8 mouse cellular contexts compared by ENCODE assay signal in the genomic region with DNA sequence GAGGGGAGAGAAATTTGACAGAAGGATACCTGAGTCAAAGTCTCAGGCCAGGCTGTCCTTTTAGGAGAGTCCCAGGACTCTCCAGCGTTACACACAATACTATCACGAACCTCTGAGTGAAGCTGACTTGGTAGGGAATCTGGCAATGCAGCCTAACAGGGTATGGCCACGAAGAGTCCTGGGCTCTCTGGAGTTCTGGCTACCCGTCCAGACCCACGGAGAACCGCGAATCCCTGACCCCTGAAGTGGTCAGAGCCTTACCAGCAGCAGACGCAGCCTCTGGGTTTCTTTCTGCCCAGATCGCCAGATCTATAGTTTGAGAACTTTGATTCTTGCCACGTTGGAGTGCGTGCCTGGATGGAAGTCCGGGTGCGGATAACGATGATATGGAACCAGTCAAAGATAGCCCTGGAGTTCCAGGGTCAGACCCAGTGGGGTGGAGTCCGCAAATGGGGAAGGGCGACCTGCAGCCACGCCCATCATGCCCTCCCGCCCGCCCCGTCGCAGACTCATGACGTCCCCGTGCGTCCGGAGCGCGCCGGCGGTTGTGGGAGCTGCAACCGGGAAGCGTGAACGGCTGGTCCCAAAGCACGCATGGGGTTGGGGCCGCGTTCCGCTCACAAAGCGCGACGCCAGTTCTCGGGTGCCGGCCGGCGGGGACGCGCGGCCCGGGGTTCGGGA. TPM values are rescaled to one million over a fixed set of nuclear protein-coding genes. Genes with fewer than 3 reads are reported as not detected.
DNase-seq lines count a peak whose midpoint lies in the region; ATAC-seq and TF ChIP-seq lines count a peak whose summit lies in the region.

A gene (minus strand): TSS at position 511 of the 681 bp plus-strand sequence.
A gene (plus strand): TSS at position 514 of the 681 bp plus-strand sequence.

- peaks cover 47% of the 10 kb centered on the region for H3K36me3 ChIP-seq in limb, embryonic 15.5 days
- H3K36me3 ChIP-seq in midbrain, postnatal 0 days (ENCODE audit: insufficient read depth, low read length): peaks cover 14% of the 10 kb centered on the region

- H3K27ac ChIP-seq in bone marrow, adult 2 months (ENCODE audit: control insufficient read depth, insufficient read depth, low read depth, low read length, poor library complexity): peak within 1 kb of the TSS; percentile 72
- no peak within 1 kb of the TSS for H3K27ac ChIP-seq in embryonic fibroblast, embryonic 13.5 days (ENCODE audit: insufficient read depth, low read length)
- H3K27ac ChIP-seq in limb, embryonic 15.5 days: peak within 1 kb of the TSS; percentile 65
- H3K27ac ChIP-seq in midbrain, postnatal 0 days (ENCODE audit: low read depth, low read length): no peak within 1 kb of the TSS

- H3K4me2 ChIP-seq in limb, embryonic 15.5 days: peak within 1 kb of the TSS; percentile 90
- peak within 1 kb of the TSS; percentile 98 for H3K4me2 ChIP-seq in midbrain, postnatal 0 days (ENCODE audit: low read depth, low read length, poor library complexity, severe bottlenecking)

- no peaks in the 10 kb centered on the region for H3K27me3 ChIP-seq in limb, embryonic 15.5 days
- H3K27me3 ChIP-seq in midbrain, postnatal 0 days (ENCODE audit: insufficient read depth, low read length): no peaks in the 10 kb centered on the region

- TF ChIP-seq CTCF in bone marrow, adult 2 months (IDR thresholded peaks at IDR 0.05; ENCODE audit: control insufficient read depth, insufficient read depth, low read length): no peak
- TF ChIP-seq CTCF in embryonic fibroblast, embryonic 13.5 days (IDR thresholded peaks at IDR 0.05; ENCODE audit: borderline replicate concordance, insufficient read depth, low read length): no peak
- TF ChIP-seq CTCF in midbrain, postnatal 0 days (IDR thresholded peaks at IDR 0.05): no peak

- DNase-seq in A20 (ENCODE audit: low read depth, low spot score): peak; percentile 92
- peak; percentile 88 to 91 for DNase-seq in heart, adult 9 months (ENCODE audit: low spot score in 2 of 2)
- peak; percentile 91 for DNase-seq in kidney, adult 9 months
- DNase-seq in midbrain, postnatal 0 days (ENCODE audit: low spot score): peak; percentile 81
- peak; percentile 81 to 89 for DNase-seq in spleen, postnatal 10 days (ENCODE audit: low spot score in 2 of 2)

- 2% methylated on average over 48 of the region's 48 CpGs for WGBS in bone marrow, adult 2 months
- WGBS in limb, embryonic 15.5 days: 1% methylated on average over 48 of the region's 48 CpGs
- WGBS in midbrain, postnatal 0 days: 3% methylated on average over 36 of the region's 48 CpGs

- TF ChIP-seq POLR2A in bone marrow, adult 2 months (IDR thresholded peaks at IDR 0.05; ENCODE audit: borderline replicate concordance, control insufficient read depth, low read depth, low read length): no peak; the same call in 1 of the 2 replicates
- TF ChIP-seq POLR2A in embryonic fibroblast, embryonic 13.5 days (IDR thresholded peaks at IDR 0.05; ENCODE audit: low read depth, low read length): peak; percentile 93

- peak within 1 kb of the TSS; percentile 91 for H3K4me3 ChIP-seq in bone marrow, adult 2 months (replicated peaks; ENCODE audit: control insufficient read depth, low read depth, low read length)
- peak within 1 kb of the TSS; percentile 76 for H3K4me3 ChIP-seq in embryonic fibroblast, embryonic 13.5 days (ENCODE audit: insufficient read depth, low read length)
- H3K4me3 ChIP-seq in limb, embryonic 15.5 days: peak within 1 kb of the TSS; percentile 89
- peak within 1 kb of the TSS; percentile 83 for H3K4me3 ChIP-seq in midbrain, postnatal 0 days (ENCODE audit: low read depth, low read length)

- H3K9ac ChIP-seq in limb, embryonic 15.5 days: peak within 1 kb of the TSS; percentile 67
- H3K9ac ChIP-seq in midbrain, postnatal 0 days (replicated peaks; ENCODE audit: low read length, poor library complexity, severe bottlenecking): peak within 1 kb of the TSS; percentile 66

- peaks cover 1% of the 10 kb centered on the region; the same call in 1 of the 2 replicates for H3K4me1 ChIP-seq in bone marrow, adult 2 months (ENCODE audit: control insufficient read depth, insufficient read depth, low read length)
- no peaks in the 10 kb centered on the region; the same call in 1 of the 2 replicates for H3K4me1 ChIP-seq in embryonic fibroblast, embryonic 13.5 days (ENCODE audit: control insufficient read depth, insufficient read depth, low read length)
- H3K4me1 ChIP-seq in limb, embryonic 15.5 days: peaks cover 32% of the 10 kb centered on the region
- H3K4me1 ChIP-seq in midbrain, postnatal 0 days (ENCODE audit: insufficient read depth, low read length): peaks cover 14% of the 10 kb centered on the region

- peak; percentile 81 for ATAC-seq in limb, embryonic 15.5 days (ENCODE audit: insufficient number of reproducible peaks, low FRiP score, low TSS enrichment, low read depth)
- ATAC-seq in midbrain, postnatal 0 days (ENCODE audit: low FRiP score): peak; percentile 86

- no peaks in the 10 kb centered on the region for H3K9me3 ChIP-seq in limb, embryonic 15.5 days
- no peaks in the 10 kb centered on the region for H3K9me3 ChIP-seq in midbrain, postnatal 0 days (ENCODE audit: low read length)

RNA-seq across cellular contexts. Expression of the first gene that starts in this region (rescaled TPM):
- polyA plus RNA-seq in bone marrow, adult 2 months (2011; ENCODE audit: insufficient read depth, insufficient read length, low replicate concordance, missing spikeins): 24.4 and 25.9 TPM in 2 replicates
- 55.1 and 61.6 TPM in 2 replicates for polyA plus RNA-seq in embryonic fibroblast, embryonic 13.5 days (2011; ENCODE audit: insufficient read length, low read depth, missing spikeins)
- polyA plus RNA-seq in limb, embryonic 15.5 days (2015; fragmentation: Nextera tagmentation; extraction: Ambion mirVana): 83.3 and 93.4 TPM in 2 replicates
- 75.1 and 94.0 TPM in 2 replicates for total RNA-seq in midbrain, postnatal 0 days (2014; rRNA removed)
- polyA plus RNA-seq in midbrain, postnatal 0 days (2015; fragmentation: Nextera tagmentation; extraction: Ambion mirVana): 72.0 and 73.3 TPM in 2 replicates

RNA-seq across cellular contexts. Expression of the second gene that starts in this region (rescaled TPM):
- 14.3 and 14.5 TPM in 2 replicates for polyA plus RNA-seq in bone marrow, adult 2 months (2011; ENCODE audit: insufficient read depth, insufficient read length, low replicate concordance, missing spikeins)
- polyA plus RNA-seq in embryonic fibroblast, embryonic 13.5 days (2011; ENCODE audit: insufficient read length, low read depth, missing spikeins): 36.4 and 37.5 TPM in 2 replicates
- polyA plus RNA-seq in limb, embryonic 15.5 days (2015; fragmentation: Nextera tagmentation; extraction: Ambion mirVana): 27.9 and 31.9 TPM in 2 replicates
- total RNA-seq in midbrain, postnatal 0 days (2014; rRNA removed): 22.0 and 30.4 TPM in 2 replicates
- polyA plus RNA-seq in midbrain, postnatal 0 days (2015; fragmentation: Nextera tagmentation; extraction: Ambion mirVana): 17.3 and 17.8 TPM in 2 replicates

Comparison
In these comparisons a context has a peak if more than half of its experiments do, and no peak if none do; other contexts are left out.
1. H3K27ac ChIP-seq: peak in bone marrow, adult 2 months (single experiment) and limb, embryonic 15.5 days (single experiment); none in embryonic fibroblast, embryonic 13.5 days (single experiment) and midbrain, postnatal 0 days (single experiment).
2. Peak in every context shown above with its lines, with median percentiles within 50 percentile points of each other: DNase-seq and H3K4me3 ChIP-seq.